Mouse (Mus musculus) liver, adult 2 months (tissue): ENCODE data around the gene Lrrc8b. TPM values are rescaled to one million over a fixed set of nuclear protein-coding genes. Genes with fewer than 3 reads are reported as not detected.

Source experiments
- DNase-seq: peaks from one replicate; pipeline ENCODE4 v3.0.0-alpha.2; 2011; ENCODE audit warnings: low read depth, low spot score; ENCODE audit errors: extremely low read depth
- H3K27ac ChIP-seq: fragments of 200-500 bp; replicated peaks from 2 replicates; pipeline ENCODE4 v1.5.1; 2012; ENCODE audit warnings: low read depth, mild to moderate bottlenecking, control low read depth, inconsistent platforms, low read length; ENCODE audit not compliant: insufficient read depth
- H3K27me3 ChIP-seq: fragments of 200-500 bp; 2 replicates; pipeline ENCODE4 v1.6.1; 2012; ENCODE audit warnings: mild to moderate bottlenecking, moderate library complexity, low read length, inconsistent platforms; ENCODE audit not compliant: control insufficient read depth, insufficient read depth
- H3K36me3 ChIP-seq: fragments of 200-500 bp; 2 replicates; pipeline ENCODE4 v1.6.1; 2012; ENCODE audit warnings: low read length, inconsistent platforms; ENCODE audit not compliant: control insufficient read depth, insufficient read depth
- H3K4me1 ChIP-seq: fragments of 200-500 bp; 2 replicates; pipeline ENCODE4 v1.6.1; 2011; ENCODE audit warnings: low read length; ENCODE audit not compliant: control insufficient read depth, insufficient read depth
- H3K4me3 ChIP-seq: fragments of 200-500 bp; 2 replicates; pipeline ENCODE4 v1.5.1; 2011; ENCODE audit warnings: low read depth, mild to moderate bottlenecking, control low read depth, low read length, moderate library complexity; ENCODE audit not compliant: insufficient read depth
- H3K79me2 ChIP-seq: fragments of 200-500 bp; 2 replicates; pipeline ENCODE4 v1.6.1; 2012; ENCODE audit warnings: inconsistent platforms, mild to moderate bottlenecking, low read length, moderate library complexity; ENCODE audit not compliant: control insufficient read depth, insufficient read depth
- H3K9ac ChIP-seq: fragments of 200-500 bp; 2 replicates; pipeline ENCODE4 v1.6.1; 2012; ENCODE audit warnings: low read depth, mild to moderate bottlenecking, control low read depth, inconsistent platforms, low read length
- CTCF ChIP-seq: fragments of 200-500 bp; IDR thresholded peaks from 2 replicates; pipeline ENCODE4 v1.5.1; 2011; ENCODE audit warnings: low read depth, low read length, control low read depth
- POLR2A ChIP-seq: fragments of 200-500 bp; IDR thresholded peaks from 2 replicates; pipeline ENCODE4 v1.6.1; 2011; ENCODE audit warnings: low read length, control low read depth; ENCODE audit not compliant: insufficient read depth; ENCODE audit errors: extremely low read depth
- WGBS: fragments of 180-500 bp; shearing (Covaris S2); methylation state at CpG from one replicate; pipeline ENCODE4 v1.1.7; 2018; 5-methylcytosine and 5-hydroxymethylcytosine counted together
- polyA plus RNA-seq: library from polyadenylated mRNA; depleted of rRNA; stranded (reverse); fragments of >200 nt; gene quantifications from 2 replicates; pipeline ENCODE4 v1.2.3, GENCODE M21; 2012; rRNA removed
- total RNA-seq: library from RNA; depleted of rRNA; stranded (reverse); fragments of >200 nt; gene quantifications from 2 replicates; pipeline ENCODE4 v1.2.3, GENCODE M21; 2014; rRNA removed

Lrrc8b gene
- total RNA-seq: 0.60 and 0.65 TPM in 2 replicates
- polyA plus RNA-seq: 0.36 and 0.42 TPM in 2 replicates

- no peaks in the 10 kb centered on the region for H3K79me2 ChIP-seq
- 2% methylated on average over 63 of the region's 63 CpGs for WGBS
Measured at GRCm38 (mm10) chr5:105415198-105415791, at the start of gene Lrrc8b. TSS of gene Lrrc8b (plus strand) at chr5:105415775.

GRCm38 (mm10) chr5:105381482-105381881, 34.1 kb upstream of the Lrrc8b start:
- 93% methylated on average over 2 of the region's 2 CpGs for WGBS
- Histone ChIP-seq H3K27ac (no peak overlapping the region), H3K27me3 (no peaks in the 10 kb centered on the region), H3K79me2 (no peaks in the 10 kb centered on the region), H3K36me3 (no peaks in the 10 kb centered on the region), H3K4me3 (no peak overlapping the region), H3K4me1 (no peaks in the 10 kb centered on the region), H3K9ac (no peak overlapping the region)
- TF ChIP-seq POLR2A (no peak), CTCF (no peak)
- no peak for DNase-seq

More at GRCm38 (mm10) chr5:105415198-105415791, at the start of gene Lrrc8b:
- TF ChIP-seq POLR2A (no peak), CTCF (no peak)
- Histone ChIP-seq H3K4me1 (no peaks in the 10 kb centered on the region), H3K36me3 (no peaks in the 10 kb centered on the region), H3K27ac (no peak within 1 kb of the TSS), H3K4me3 (peak within 1 kb of the TSS; percentile 75), H3K27me3 (no peaks in the 10 kb centered on the region), H3K9ac (peak within 1 kb of the TSS; percentile 80)
- DNase-seq: peak; percentile 19

GRCm38 (mm10) chr5:105390346-105390745, 25.2 kb upstream of the Lrrc8b start:
- H3K27me3 ChIP-seq: no peaks in the 10 kb centered on the region
- 100% methylated on average over 2 of the region's 2 CpGs for WGBS

GRCm38 (mm10) chr5:105393731-105394130, 21.8 kb upstream of the Lrrc8b start:
- 51% methylated on average over 6 of the region's 6 CpGs for WGBS

More at GRCm38 (mm10) chr5:105390346-105390745, 25.2 kb upstream of the Lrrc8b start:
- no peak overlapping the region for H3K9ac ChIP-seq
- H3K27ac ChIP-seq: no peak overlapping the region
- no peak overlapping the region for H3K4me3 ChIP-seq
- no peaks in the 10 kb centered on the region for H3K79me2 ChIP-seq
- no peaks in the 10 kb centered on the region for H3K4me1 ChIP-seq
- H3K36me3 ChIP-seq: no peaks in the 10 kb centered on the region
- no peak for DNase-seq
- no peak for TF ChIP-seq POLR2A
- TF ChIP-seq CTCF: no peak

GRCm38 (mm10) chr5:105395188-105395587, 20.4 kb upstream of the Lrrc8b start:
- Histone ChIP-seq H3K36me3 (no peaks in the 10 kb centered on the region), H3K9ac (no peak overlapping the region), H3K27ac (no peak overlapping the region), H3K4me3 (no peak overlapping the region), H3K27me3 (no peaks in the 10 kb centered on the region), H3K79me2 (no peaks in the 10 kb centered on the region), H3K4me1 (no peaks in the 10 kb centered on the region)
- no peak for TF ChIP-seq CTCF
- no peak for TF ChIP-seq POLR2A
- WGBS: 96% methylated on average over 4 of the region's 4 CpGs
- DNase-seq: no peak

More at GRCm38 (mm10) chr5:105393731-105394130, 21.8 kb upstream of the Lrrc8b start:
- H3K4me3 ChIP-seq: no peak overlapping the region
- no peak for TF ChIP-seq POLR2A
- no peak for TF ChIP-seq CTCF
- no peaks in the 10 kb centered on the region for H3K36me3 ChIP-seq
- H3K27ac ChIP-seq: no peak overlapping the region
- H3K27me3 ChIP-seq: no peaks in the 10 kb centered on the region
- peak; percentile 68 for DNase-seq
- H3K9ac ChIP-seq: no peak overlapping the region
- H3K4me1 ChIP-seq: no peaks in the 10 kb centered on the region
- H3K79me2 ChIP-seq: no peaks in the 10 kb centered on the region

GRCm38 (mm10) chr5:105398966-105399365, 16.6 kb upstream of the Lrrc8b start:
- no peak for DNase-seq
- Histone ChIP-seq H3K36me3 (no peaks in the 10 kb centered on the region), H3K4me1 (peaks cover 2% of the 10 kb centered on the region; the same call in 1 of the 2 replicates), H3K9ac (no peak overlapping the region), H3K27ac (no peak overlapping the region), H3K79me2 (no peaks in the 10 kb centered on the region), H3K27me3 (no peaks in the 10 kb centered on the region), H3K4me3 (no peak overlapping the region)
- 87% methylated on average over 6 of the region's 6 CpGs for WGBS
- TF ChIP-seq CTCF (no peak), POLR2A (no peak)
